ENCODE assay signal across 26 mouse cellular contexts in the genomic region with DNA sequence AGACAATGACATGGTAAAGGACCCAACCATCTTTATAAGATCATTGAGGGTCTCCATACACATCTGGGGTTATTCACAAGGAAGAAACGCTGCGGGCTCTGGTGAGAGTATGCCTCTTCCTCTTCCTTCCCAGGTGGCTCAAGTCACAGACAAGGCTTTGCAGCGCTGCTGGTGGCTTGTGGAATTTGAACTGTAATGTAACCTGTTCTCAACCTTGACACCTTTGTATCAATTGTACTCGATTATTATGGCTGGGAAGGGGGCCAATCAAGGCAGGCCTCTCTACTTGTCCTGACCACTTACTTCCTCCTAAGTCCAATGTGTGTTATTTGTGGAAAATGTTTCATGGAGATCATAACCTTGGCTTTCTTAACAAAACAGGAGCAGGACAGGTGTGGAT.
"Had no signal": no experiment of that assay in that cellular context is flagged by ENCODE, and none has a peak within 500 bp of the region (broad histone marks: within the 10 kb centered on the region; RNA-seq: fewer than 3 reads in every experiment).

No protein-coding gene starts in this region.

- H3K27me3 ChIP-seq: heart, embryonic 13.5 days; heart, embryonic 15.5 days; hindbrain, embryonic 12.5 days; kidney, embryonic 15.5 days; limb, embryonic 13.5 days; limb, embryonic 15.5 days; liver, embryonic 12.5 days had no signal

- H3K4me2 ChIP-seq: heart, embryonic 11.5 days; heart, embryonic 13.5 days; heart, embryonic 15.5 days; hindbrain, embryonic 12.5 days; hindbrain, embryonic 14.5 days; kidney, embryonic 15.5 days; limb, embryonic 13.5 days; limb, embryonic 15.5 days; liver, embryonic 12.5 days had no signal

- H3K4me3 ChIP-seq: gastrocnemius, adult 2 months; heart, adult 2 months; heart, embryonic 13.5 days; heart, embryonic 15.5 days; hindbrain, embryonic 10.5 days; hindbrain, embryonic 12.5 days; kidney, embryonic 15.5 days; limb, embryonic 13.5 days; limb, embryonic 15.5 days; liver, embryonic 12.5 days had no signal

- H3K4me1 ChIP-seq: heart, embryonic 15.5 days; hindbrain, embryonic 10.5 days; hindbrain, embryonic 12.5 days; kidney, embryonic 15.5 days; limb, embryonic 13.5 days; limb, embryonic 15.5 days had no signal

- DNase-seq: gastrocnemius, adult 2 months; gastrocnemius, postnatal 10 days; gastrocnemius, postnatal 25 days; heart, adult 2 months; heart, postnatal 4 days; kidney, adult 11 months; kidney, adult 2 months; kidney, adult 9 months; kidney, postnatal 14 days; kidney, postnatal 36 days; layer of hippocampus, postnatal 36 days; left cerebral cortex, postnatal 4 days had no signal

- H3K9ac ChIP-seq: heart, embryonic 13.5 days; heart, embryonic 15.5 days; hindbrain, embryonic 12.5 days; hindbrain, embryonic 14.5 days; kidney, embryonic 15.5 days; limb, embryonic 13.5 days; limb, embryonic 15.5 days; liver, embryonic 12.5 days; liver, embryonic 14.5 days had no signal

- ATAC-seq: hindbrain, embryonic 16.5 days; inflammation-experienced regulatory T-cells, adult 6 months; liver, embryonic 12.5 days had no signal

- H3K9me3 ChIP-seq: heart, embryonic 13.5 days; heart, embryonic 15.5 days; hindbrain, embryonic 10.5 days; hindbrain, embryonic 12.5 days; kidney, embryonic 15.5 days; limb, embryonic 13.5 days; limb, embryonic 15.5 days; liver, embryonic 12.5 days had no signal

- H3K27ac ChIP-seq: gastrocnemius, adult 2 months; heart, adult 2 months; heart, embryonic 13.5 days; heart, embryonic 15.5 days; hindbrain, embryonic 10.5 days; hindbrain, embryonic 12.5 days; hindbrain, embryonic 14.5 days; kidney, embryonic 15.5 days; kidney, postnatal 0 days; limb, embryonic 13.5 days; limb, embryonic 15.5 days; liver, embryonic 12.5 days; liver, embryonic 14.5 days had no signal

- H3K36me3 ChIP-seq: heart, embryonic 13.5 days; heart, embryonic 15.5 days; hindbrain, embryonic 10.5 days; hindbrain, embryonic 12.5 days; kidney, embryonic 15.5 days; limb, embryonic 13.5 days; limb, embryonic 15.5 days; liver, embryonic 12.5 days had no signal
